Mouse (Mus musculus): Measurements from ENCODE around the gene Grin3b. TPM values are rescaled to one million over a fixed set of nuclear protein-coding genes. Genes with fewer than 3 reads are reported as not detected.

The Grin3b gene
- total RNA-seq, 2 experiments from 2014 or later = not detected

DNA sequence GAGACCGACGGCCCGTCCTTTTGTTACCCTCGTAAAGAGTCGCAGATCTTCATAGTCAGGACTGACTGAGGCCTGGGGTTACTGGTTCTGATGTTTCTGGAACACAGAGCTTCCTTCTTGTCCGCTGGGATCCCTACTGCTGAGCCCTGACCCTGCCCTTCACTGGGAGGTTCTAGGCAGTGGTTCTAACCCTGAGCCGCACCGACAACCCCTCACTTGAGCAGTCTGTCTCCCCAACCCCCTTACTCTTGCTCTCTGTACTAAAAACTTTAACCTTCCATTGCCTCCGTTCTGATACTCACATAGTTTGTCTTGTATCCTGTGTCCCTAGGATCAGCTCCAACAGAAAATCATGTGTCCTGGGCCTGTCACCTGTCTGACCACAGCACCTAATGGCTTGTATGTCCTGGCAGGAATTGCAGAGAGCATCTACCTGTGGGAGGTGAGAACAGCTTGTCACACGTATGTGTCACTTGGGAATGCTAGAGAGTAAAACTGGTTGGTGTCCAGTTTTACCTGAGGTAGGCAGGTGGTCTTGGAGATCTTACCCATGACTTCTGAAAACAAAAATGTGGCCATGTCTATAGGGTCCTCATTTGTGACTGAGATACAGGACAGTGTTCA is 9.7 kb upstream of the Grin3b start:
- ATAC-seq (replicated peaks; ENCODE audit: poor library complexity) = no peak

DNA sequence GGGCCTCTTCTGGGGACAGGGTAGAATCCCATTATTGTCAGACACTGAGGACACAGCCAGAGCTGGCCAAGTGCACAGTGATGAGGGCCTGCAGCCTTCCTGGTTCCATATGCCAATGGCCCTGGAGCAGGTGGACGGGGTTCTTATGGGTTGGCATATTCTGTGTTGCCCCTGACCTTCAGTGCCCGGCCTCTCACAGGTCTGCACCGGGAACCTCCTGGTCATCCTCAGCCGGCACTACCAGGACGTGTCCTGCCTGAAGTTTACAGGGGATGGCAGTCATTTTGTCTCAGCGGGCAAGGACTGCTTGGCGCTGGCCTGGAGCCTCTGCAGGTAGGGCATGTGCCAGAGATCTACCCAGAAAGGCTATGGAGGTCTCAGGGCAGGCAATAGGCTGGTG is 5.8 kb upstream of the Grin3b start:
- ATAC-seq (replicated peaks; ENCODE audit: poor library complexity) = no peak

DNA sequence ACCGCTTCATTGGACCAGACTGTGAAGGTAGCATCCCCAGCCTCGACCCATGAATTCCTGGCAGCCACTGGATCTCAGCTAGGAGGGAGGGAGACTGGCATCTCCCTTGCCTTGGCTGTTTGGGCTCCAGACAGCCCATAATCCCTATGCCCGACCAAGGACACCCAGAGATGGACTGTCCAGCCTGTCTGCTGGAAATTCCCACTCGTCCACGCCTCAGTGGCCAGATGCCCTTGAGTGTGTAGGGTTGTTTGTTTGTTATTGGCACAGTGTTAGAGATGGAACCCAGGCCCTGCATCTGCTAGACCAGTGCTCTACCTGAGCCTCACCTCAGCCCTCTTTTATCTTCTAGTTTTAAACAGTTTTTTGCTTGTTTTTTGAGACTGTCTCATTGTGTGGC is 5.2 kb upstream of the Grin3b start:
- ATAC-seq (replicated peaks; ENCODE audit: poor library complexity) = no peak

DNA sequence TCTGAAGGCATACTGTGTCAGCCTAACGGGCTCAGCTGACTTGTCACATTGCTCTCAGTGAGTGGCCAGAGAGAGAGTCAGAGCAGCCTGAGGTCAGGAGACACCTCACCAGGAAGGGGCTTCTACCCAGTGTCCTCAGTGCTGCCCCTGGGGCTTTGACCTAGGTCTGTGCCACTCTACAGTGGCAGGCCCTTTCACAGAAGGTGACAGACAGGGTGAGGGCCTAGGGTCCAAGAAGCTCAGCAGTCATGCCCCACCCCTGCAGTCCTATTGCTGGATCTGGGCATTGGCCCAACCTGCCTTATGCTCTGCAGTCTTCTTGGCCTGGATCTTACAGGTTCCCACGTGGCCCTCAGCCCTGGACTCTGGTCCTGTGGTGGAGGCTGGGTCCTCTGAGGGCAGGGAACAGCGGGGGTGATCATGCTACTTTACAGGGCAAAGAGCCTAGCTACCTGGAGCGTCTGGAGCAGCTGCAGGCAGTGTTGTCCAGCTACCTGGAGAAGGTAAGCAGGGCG is 3.6 kb upstream of the Grin3b start:
- ATAC-seq (replicated peaks; ENCODE audit: poor library complexity) = no peak

DNA sequence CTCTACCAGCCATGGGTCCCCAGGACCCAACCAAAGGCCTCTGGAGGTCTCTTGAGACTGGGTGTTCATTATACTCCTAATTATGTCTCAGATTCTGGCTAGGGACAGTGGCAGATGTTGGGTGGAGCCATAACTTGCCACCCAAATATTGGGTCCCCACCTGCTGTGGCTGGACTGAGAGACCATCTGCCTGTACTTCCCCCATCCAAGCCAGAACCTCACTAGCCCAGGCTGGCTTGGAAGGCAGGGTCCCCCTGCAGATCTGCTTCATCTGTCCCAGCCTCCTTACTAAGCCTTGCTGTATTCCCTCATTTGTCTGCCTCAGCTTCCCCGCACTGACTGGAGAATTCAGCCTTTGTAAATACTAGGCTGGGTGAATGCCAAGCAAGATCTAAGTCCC is 2.3 kb upstream of the Grin3b start:
- ATAC-seq (replicated peaks; ENCODE audit: poor library complexity) = no peak

DNA sequence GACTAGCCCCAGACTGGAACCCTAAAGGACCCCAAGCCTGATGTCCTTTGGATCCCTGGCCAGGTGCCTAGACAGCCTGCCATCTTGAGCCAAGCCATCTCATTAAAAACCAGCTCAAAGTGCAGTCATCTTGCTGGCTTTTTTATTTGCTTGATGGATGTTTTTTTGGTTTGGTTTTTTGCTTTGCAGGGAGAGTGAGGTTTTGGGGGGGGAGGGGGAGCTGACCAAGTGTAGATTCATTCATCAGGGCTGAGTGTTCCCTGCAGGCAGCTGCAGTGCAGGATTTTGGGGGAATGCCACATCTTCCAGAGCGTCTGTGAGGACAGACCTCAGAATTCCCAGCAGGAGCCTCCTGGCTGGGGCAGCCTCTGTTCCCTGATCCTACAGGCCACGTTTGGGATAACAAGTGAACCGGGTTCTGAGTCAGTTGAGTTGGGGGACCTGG is 1.4 kb upstream of the Grin3b start:
- no peak for ATAC-seq (replicated peaks; ENCODE audit: poor library complexity)

DNA sequence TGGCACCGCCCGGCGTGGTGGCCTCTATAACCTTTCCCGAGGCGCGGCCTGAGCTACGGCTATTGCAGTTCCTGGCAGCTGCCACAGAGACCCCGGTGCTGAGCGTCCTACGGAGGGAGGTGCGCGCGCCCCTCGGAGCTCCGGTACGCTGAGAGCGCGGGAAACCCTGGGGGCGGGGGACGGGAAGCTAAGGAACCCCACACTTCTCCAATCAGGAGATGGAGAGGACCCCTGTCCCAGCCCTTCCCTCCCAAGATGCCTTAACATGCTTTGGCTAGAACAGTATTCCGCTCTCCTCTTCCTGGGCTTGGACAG is 625 bp downstream of the Grin3b start:
- no peak for ATAC-seq (replicated peaks; ENCODE audit: poor library complexity)

DNA sequence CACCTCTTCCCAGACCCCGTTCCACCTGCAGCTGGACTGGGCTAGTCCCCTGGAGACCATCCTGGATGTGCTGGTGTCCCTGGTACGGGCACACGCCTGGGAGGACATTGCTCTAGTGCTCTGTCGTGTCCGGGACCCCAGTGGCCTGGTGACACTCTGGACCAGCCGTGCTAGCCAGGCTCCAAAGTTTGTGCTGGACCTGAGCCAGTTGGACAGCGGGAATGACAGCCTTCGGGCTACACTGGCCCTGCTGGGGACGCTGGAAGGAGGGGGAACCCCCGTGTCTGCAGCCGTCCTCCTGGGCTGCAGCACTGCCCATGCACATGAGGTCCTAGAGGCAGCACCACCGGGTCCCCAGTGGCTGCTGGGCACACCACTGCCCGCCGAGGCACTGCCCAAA is 2.3 kb downstream of the Grin3b start:
- ATAC-seq (replicated peaks; ENCODE audit: poor library complexity) = no peak

DNA sequence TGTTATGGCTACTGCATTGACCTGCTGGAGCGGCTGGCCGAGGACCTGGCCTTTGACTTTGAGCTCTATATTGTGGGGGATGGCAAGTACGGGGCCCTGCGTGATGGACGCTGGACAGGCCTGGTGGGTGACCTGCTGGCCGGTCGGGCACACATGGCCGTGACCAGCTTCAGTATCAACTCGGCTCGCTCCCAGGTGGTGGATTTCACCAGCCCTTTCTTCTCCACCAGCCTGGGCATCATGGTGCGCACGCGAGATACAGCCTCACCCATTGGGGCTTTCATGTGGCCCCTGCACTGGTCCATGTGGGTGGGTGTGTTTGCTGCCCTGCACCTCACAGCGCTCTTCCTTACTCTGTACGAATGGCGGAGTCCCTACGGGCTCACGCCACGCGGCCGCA is 3.6 kb downstream of the Grin3b start:
- no peak for ATAC-seq (replicated peaks; ENCODE audit: poor library complexity)

DNA sequence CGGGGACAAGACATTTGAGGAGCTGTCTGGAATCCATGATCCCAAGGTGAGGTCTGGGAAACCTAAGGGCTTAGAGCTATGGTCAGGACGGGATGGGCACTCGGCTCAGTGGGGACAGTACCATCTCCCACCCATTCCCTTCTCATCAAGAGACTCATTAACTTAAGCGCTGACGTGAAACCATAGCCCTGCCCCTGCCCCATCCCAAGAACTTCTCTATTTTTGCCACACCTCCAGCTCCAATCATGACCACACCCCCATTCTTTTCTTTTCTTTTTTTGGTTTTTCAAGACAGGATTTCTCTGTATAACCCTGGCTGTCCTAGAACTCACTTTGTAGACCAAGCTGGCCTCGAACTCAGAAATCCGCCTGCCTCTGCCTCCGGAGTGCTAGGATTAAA is 4.2 kb downstream of the Grin3b start:
- peak; percentile 41 for ATAC-seq (replicated peaks; ENCODE audit: poor library complexity)

DNA sequence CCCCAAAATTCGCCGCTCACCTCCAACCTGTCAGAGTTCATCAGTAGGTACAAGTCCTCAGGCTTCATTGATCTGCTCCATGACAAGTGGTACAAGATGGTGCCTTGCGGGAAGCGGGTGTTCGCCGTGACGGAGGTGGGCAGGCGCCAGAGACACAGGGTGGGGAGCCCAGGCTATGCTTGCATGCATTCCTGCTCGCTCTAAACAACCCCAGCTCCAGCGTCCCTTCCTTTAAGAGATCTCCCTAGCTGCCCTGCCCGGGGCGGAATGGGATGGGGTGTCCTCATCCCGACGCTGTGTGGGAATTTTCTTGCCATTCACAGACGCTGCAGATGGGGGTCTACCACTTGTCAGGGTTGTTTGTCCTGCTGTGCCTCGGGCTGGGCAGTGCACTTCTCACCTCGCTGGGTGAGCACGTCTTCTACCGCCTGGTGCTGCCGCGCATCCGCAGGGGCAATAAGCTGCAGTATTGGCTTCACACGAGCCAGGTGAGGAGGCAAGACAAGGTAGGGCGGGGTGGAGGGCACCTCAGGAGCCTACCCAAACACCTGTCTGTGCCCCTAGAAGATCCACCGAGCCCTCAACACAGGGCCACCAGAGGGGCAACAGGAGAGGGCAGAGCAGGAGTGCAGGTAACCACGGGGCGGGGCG is 5.7 kb downstream of the Grin3b start:
- ATAC-seq (replicated peaks; ENCODE audit: poor library complexity) = no peak

DNA sequence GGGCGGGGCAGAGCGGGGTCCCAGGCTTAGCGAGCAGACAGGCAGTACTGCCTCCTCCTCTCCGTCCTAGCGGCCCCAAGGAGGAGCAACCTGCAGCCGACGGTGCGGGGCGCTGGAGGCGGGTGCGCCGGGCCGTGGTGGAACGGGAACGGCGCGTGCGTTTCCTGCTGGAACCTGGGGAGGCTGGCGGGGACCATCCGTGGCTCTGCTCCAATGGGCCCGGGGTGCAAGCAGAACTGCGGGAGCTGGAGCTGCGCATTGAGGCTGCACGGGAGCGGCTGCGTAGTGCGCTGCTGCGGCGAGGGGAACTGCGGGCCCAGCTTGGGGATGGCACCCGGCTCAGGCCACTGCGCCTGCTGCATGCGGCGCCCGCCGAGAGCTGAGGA is 6.2 kb downstream of the Grin3b start:
- ATAC-seq (replicated peaks; ENCODE audit: poor library complexity) = no peak

DNA sequence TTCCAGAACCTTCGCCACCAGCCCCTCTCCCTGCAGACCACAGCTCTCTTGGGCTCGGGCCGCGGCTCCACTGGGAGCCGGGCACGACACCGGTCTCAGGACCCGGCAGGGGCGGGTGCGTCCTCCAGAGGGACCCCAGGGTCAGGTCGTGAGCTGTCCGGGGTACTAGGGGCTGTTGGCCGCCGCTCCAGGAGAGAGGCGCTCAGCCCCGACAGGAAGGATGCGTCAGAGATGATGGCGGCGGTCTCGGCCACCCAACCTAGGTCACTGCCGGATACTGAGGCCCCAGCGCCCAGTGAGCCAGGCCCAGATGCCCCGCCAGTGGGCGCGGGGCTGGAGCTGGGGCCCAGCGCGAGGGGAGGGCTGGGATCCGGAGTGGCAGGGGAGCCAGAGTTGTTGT is 6.8 kb downstream of the Grin3b start:
- no peak for ATAC-seq (replicated peaks; ENCODE audit: poor library complexity)

DNA sequence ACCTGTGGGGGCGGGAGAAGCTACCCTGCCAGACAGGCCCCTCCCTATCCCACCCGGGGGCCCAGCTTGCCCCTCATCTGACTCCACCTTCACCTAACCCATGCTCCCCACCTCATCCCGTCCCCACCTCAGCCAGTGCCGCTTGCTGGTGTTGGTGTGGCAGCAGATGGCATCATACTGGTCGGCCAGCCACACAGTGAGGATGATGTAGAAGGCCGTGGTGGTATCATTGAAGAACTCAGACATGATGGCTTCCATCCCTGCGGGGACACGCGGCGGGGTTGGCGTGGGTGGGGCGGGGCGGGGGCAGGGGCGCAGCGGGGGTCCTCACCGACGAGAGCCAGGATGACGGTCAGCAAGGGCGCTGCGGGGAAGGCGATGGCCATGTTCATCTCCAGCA is 7.5 kb downstream of the Grin3b start:
- ATAC-seq (replicated peaks; ENCODE audit: poor library complexity) = no peak

DNA sequence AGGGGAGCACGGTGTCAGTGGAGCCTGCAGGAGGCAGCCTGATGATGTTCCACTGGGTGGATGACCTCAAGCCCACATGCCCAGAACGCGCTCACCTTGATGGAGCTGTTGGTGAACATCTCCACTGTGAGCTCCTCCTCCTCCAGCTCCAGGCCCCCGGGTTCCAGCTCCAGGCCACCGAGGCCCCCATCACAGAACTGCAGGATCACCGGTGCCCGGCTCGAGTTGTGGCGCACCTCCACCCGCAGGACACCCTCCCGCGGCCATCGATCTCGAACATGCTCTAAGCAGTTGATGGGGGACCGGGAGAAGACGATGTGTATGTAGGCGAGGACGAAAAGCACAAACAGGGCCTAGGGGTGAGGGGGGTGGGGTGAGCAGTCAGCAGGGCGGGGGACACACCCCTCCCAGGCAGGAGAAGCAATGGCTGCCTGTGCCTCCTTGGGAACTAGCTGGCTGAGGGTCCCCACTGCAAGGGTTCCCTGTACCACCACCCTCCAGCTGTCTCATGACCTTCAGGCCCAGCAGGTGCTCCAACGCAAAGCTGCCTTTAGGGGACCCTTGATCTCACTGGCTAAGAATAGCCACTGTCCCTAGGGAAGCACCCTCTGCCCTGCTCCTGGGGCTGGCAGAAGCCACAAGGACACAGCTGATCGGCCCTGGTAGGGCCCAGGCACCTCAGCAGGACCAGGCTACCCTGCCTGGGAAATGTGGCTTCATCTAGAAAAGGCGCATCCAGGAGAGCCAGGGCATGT is 9.1 kb downstream of the Grin3b start:
- no peak for ATAC-seq (replicated peaks; ENCODE audit: poor library complexity)

DNA sequence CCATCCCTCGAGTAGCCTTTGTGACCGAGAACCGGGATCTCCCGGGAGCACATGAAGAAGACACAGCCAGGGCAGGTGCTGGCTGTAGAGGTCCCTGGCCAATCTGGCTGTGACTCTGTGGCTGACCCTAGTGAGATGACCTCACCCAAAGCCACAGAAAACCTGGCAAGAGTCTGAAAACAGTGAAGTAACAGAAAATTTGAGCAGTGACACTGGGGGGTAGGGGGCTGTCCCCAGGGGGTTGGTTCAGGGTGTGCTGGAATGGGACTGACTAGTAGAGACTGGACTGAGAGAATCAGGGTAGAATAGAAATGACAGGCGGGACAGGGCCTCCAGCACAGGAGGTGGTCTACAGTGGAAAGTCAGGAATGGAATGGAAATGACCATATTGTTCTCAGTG is 12.7 kb downstream of the Grin3b start:
- no peak for ATAC-seq (replicated peaks; ENCODE audit: poor library complexity)

DNA sequence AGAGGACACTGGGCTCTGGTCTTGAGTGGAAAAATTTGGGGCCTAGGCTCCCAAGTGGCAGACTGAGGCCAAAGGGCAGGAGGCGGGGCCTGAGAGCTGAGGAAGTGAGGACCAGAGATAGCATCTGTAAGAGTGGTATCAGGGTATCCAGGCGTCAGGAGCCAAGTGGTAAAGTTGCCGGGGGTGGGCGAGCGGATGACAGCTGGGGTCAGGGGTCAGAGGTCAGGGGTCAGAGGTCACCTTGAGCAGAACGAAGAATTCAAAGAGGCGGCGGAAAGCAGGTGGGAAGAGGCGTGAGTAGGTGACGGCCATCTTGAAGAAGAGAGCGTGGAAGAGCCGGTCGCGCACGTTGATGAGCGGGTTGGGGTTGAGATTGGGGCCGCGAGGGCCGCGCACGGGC is 13.2 kb downstream of the Grin3b start:
- ATAC-seq (replicated peaks; ENCODE audit: poor library complexity) = peak; percentile 10

DNA sequence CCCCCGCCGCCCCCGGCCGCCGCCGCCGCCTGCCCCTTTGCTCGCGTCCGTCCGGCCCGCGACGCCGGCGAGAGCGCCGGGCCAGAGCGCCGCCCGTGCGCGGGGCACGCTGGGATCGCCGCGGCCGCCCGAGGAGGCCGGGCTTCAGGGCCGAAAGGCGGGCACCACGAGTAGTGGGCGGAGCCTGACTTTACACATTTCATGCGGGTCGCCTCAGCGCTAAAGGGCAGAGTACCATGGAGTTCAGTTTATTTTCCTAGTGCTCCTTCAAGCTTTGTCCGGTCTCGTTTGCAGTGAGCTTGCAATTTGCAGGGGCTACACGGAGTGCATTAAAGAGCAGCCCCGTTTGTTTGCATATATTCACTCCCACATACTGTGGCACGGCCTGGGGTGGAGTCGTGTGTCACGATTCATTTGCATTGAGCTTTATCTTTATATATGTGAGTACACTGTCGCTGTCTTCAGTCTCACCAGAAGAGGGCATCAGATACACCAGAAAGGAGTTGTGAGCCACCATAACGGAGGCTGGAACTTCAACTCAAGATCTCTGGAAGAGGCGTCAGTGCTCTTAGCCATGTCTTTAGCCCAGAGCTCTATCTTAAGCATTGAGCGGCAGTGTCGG is 13.8 kb downstream of the Grin3b start, which contains the start of gene Tmem259:
Tmem259 (minus strand) TSS at position 136 of the 622 bp plus-strand sequence.
- peak; percentile 40 for ATAC-seq (replicated peaks; ENCODE audit: poor library complexity)

DNA sequence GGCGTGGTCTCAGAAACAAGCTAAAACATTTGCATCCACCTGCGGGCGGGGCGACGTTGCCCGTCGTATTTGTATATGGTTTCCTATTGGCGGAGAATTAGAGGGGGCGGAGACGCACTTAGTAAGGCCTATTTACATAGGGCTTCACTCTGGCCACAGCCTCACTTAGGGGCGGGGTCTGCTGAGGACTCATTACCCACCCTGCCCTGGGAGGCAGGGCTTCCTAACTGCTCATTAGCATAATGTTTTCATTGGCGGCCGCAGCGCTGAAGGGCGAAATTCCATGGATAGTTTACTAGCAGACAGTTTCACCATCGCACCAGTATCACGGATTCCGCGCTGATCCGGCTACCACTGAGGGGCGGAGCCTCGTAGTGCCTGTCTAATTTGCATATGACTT is 14.4 kb downstream of the Grin3b start:
- ATAC-seq (replicated peaks; ENCODE audit: poor library complexity) = peak; percentile 65

DNA sequence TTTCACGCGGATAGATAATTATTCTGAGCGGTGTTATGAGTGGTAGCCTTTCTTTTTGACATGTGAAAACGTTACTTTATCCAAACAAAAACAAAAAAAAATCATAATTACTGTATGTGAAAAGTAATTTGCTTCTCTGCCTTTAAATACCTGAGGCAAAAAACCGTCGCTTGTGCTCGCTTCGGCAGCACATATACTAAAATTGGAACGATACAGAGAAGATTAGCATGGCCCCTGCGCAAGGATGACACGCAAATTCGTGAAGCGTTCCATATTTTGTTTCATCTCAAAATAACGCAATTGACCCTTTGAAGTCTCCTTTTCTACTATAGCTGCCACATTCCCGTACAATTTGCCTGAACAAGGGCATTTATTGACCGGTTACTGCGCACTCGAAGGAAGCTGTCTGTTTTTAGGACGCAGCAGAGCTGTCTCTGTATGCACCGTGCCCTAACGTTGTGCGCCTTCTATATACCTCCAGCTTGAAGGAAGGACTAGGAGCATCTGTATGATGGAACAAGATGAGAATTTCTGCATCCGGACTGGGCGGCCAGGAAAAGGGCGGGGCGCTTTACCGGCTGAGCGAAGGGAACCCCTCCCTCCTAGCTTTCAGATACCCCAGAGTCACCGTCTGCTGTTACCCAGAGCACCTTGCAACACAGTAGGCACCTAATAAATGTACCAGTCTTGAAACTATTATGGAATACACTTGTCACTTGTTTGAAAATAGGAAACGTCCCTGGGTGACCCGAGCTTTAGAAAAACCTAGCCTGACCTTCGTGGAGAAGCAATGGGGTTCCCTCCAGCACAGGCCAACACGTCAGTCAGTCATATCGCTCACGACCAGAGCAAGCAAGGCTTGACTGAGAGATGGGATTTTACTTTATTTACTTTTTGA is 15.1 kb downstream of the Grin3b start:
- peak; percentile 18 for ATAC-seq (replicated peaks; ENCODE audit: poor library complexity)
